Mouse (Mus musculus) frontal cortex, postnatal 25 days (tissue): Measurements from ENCODE around the gene Gpr62.
A peak's percentile ranks its signal among the peaks of the same experiment; 100 is the strongest.

Source experiments
- DNase-seq, 2 experiments: peaks; one replicate each; pipeline ENCODE4 v3.0.0; 2022; ENCODE audit warnings: low spot score in 2 of 2

Gpr62 gene

DNA sequence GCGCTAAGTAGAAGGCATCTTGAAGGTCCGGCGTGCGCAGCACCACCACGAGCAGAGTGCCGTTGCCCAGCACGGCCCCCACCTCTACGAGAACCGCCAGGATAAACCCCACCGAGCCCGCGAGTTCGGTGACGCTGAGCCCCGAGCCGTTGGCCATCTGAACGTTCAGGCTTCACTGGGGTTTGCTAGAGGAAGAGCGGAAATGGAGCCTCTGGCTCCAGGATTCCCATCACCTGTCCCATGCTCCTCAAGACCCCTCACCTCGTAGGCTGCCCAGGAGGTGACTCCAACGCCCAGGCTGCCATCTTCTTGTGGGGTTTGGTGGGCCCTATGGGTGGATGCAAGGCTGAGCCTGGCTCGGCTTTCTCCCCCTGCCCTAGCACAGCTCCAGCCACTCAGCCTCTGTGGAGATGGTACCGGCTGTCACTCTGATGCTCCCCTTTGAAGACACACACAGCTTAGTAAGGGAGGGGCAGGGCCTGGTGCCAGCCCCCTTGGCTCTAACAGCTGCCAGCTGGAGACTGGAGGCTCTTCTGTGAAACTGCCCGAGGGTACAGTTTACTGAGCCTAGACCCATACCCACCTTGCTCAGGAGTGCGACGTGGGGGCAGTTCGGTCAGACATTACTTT lies at the start of gene Gpr62:
Gene Gpr62 (minus strand): TSS at position 368 of the 630 bp plus-strand sequence.
- no peak for DNase-seq

- no peak for DNase-seq
Observed at GRCm38 (mm10) chr9:106514273-106514672, 48.5 kb upstream of the Gpr62 start, which contains the start of gene Iqcf5. Iqcf5 (plus strand) TSS chr9:106514573.

GRCm38 (mm10) chr9:106513566-106513965 lies 47.8 kb upstream of the Gpr62 start:
- no peak for DNase-seq

GRCm38 (mm10) chr9:106512729-106513450 lies 47.2 kb upstream of the Gpr62 start:
- no peak for DNase-seq

GRCm38 (mm10) chr9:106509356-106509755 lies 43.6 kb upstream of the Gpr62 start:
- DNase-seq: peak in 1 of 2 experiments; percentile 2

DNA sequence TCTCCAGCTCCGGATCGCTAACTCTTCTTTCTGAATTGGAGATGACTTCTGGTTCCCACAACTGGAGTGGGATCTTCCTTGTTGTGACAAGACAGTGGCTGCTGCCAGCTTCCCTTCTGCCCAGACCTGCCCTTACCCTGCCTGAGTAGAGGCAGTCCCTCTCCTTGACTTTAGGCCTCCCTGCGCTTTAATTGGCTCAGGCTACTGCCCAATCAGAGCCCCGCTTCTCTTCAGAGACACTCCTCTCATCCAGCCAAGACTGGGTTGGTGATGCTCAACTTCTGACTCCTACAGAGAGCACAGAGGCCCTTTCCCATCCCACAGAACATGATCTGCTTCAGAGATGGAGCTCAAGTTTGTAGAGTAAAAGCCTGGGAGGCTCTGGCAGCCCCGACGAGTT lies 38.5 kb upstream of the Gpr62 start:
- peak in 1 of 2 experiments; percentile 1 for DNase-seq

DNA sequence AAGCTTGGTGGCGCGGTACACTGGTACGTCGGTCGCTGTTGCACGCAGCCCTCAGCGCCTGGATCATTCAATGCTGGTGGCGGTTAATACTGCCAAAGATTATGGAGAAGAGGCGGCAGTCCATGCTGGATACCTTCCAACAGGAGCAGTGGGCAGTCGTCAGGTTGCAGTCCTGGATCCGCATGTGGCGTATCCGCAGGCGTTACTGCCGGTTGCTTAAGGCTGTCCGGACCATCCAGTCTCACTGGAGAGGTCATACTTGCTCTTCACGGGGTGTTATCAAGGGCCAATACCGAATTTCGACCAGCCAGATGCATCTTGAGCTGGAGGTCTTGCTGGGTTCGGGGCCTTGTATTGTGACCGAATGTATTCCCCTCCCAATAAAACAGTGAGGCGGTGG lies 36.1 kb upstream of the Gpr62 start:
- DNase-seq: no peak

DNA sequence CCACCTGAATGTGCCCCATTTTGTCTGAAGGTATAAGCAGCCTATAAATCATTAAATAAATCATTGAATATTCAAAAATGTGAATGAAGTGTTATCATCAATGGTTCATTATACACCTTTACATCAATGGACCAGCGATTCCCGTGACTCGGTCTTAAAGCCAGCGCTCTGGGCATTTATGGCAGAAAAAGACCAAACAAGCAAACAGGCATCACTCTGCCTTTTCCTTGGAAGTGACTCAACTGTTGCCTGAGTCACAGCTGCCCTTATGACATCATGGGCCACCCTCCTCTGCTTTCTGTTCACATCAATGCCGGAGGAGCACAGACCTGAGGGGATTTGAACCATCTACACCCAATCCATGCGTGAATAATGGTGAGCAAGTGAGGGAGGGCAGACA lies 33.9 kb upstream of the Gpr62 start, which contains the start of gene Iqcf1:
Gene Iqcf1 (plus strand): TSS at position 301 of the 400 bp plus-strand sequence.
- peak in 1 of 2 experiments; percentile 1 for DNase-seq

- DNase-seq: peak in 1 of 2 experiments; percentile 1
Observed at GRCm38 (mm10) chr9:106487602-106488001, 21.9 kb upstream of the Gpr62 start.

DNA sequence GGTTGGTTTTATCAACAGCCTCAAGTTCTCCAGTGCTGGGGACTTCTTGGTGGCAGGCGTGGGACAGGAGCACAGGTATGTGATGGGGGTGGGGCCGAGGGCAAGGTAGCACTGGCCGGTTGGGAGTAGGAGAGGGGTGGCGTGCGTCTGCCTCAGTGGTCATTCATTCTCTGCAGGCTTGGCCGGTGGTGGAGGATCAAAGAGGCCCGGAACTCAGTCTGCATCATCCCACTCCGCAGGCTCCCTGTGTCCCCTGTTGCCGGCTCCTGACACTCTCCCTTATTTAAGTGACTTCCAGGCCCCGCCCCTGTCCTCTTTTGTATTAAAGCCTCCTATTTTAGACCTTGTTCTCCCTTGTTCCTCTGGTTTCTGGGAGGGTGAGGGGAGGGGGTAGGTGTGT lies 19.3 kb upstream of the Gpr62 start:
- peak in 1 of 2 experiments; percentile 3 for DNase-seq

DNA sequence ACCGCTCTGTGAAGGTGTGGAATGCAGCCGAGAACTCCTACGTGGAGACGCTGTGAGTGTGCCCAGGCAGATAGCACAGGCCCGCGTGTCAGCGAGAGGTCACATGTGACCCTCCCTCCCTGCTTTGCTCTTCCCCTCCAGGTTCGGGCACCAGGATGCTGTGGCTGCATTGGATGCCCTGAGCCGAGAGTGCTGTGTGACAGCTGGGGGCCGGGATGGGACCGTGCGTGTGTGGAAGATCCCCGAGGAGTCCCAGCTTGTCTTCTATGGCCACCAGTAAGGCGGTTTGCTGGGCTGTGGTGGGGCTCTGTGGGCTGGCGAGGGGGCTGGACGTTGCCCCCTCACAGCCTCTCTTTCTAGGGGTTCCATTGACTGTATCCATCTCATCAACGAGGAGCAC lies 17.9 kb upstream of the Gpr62 start:
- DNase-seq: peak in 1 of 2 experiments; percentile 2

DNA sequence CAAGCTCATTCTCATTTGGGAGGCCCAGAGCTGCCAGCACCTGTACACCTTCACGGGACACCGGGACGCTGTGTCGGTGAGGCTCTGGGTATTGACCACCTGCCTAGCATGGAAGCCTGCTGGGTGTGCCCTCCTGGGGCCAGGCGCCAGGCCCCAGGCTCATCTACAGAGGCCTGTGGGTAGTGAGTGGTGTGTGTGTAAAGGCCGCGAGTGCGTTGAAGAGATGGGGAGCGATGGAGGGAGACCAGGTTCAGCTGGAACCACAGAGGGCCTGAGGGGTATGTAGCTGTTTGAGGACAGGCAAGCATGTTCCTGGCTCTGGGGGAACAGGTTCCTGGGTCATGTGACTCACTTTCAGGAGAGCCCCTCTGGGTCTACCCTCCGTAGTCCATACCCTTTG lies 17.4 kb upstream of the Gpr62 start:
- DNase-seq: peak in 1 of 2 experiments; percentile 2

DNA sequence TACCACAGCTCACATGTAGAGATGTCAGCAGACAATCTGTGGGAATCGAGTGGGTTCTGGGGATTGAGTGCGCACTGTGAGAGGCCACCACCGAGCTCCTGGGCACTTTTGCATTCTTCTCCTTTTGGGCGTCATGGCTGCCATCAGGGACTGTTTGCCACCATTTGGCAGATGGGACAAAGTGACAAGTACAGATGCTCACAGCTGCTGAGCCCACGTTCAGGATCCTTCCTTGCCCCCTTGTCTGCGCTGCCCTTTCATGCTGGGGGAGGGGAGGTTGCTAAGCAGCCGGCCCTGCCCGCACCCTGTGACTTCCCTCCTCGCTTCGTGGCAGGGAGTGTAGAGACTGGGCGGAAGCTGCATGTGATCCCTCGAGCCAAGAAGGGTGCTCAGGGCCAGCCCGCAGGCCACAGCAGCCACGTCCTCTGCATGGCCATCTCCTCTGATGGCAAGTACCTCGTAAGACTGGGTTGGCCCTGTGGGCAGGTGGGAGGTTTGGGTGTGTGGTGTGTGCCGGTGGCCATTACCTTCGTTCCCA lies 16.9 kb upstream of the Gpr62 start:
- DNase-seq: peak in 1 of 2 experiments; percentile 2

DNA sequence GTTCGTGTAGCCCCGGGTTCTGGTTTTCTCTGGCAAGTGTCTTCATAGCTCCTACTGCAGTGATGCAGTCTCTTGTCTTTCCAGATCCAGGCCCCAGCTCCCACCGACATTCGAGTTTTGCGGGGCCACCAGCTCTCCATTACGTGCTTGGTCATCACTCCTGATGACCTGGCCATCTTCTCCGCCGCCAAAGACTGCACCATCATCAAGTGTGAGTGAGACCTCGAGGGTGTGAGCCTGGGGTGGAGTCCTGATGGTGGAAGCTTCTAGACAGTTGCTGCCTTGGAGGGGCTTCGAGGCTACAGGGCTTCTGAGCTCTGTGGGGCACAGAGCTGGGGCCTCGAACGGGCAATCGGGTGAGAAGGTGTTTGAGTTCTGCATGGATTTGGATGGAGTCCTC lies 15.9 kb upstream of the Gpr62 start:
- peak in 1 of 2 experiments; percentile 3 for DNase-seq

DNA sequence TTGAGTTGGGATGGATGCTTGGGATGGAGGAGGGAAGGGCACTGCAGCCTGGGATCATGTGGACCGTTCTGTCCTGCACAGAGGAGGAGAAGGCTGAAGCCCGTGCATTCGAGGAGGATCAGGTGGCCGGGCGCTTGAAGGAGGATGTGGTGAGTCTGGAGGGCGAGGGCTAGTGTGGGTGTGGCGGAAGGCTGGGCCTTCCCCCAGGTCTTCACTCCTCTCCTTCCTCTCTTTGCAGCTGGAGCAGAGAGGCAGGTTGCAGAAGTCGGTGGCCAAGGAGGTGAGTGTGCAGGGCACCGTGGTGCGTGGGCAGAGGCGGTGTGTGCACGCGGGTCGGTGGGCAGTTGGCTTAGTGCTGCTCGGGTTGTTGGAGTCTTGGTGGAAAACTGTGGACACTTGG lies 15.3 kb upstream of the Gpr62 start:
- peak in 1 of 2 experiments; percentile 2 for DNase-seq

GRCm38 (mm10) chr9:106480541-106480940 lies 14.8 kb upstream of the Gpr62 start:
- peak in 1 of 2 experiments; percentile 3 for DNase-seq

DNA sequence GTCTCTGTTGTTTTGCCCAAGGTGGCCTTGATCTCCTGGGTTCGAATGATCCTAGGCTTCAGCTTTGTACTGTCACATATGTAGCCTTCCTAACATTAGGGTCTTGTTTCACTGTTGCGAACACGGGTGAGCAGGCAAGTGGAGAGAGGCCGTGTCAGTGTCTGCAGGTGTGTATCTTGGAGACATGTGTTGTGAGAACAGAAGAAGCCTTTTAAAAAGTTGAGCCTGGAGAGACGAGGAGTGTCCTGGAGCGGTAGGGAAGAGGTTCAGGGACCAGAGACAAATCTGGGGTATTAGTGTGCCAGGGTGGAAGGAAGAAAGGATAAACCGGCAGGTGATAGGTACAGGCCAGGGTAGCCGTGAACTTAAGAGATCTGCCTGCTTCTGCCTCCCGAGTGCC lies 12.4 kb upstream of the Gpr62 start:
- peak in 1 of 2 experiments; percentile 4 for DNase-seq

DNA sequence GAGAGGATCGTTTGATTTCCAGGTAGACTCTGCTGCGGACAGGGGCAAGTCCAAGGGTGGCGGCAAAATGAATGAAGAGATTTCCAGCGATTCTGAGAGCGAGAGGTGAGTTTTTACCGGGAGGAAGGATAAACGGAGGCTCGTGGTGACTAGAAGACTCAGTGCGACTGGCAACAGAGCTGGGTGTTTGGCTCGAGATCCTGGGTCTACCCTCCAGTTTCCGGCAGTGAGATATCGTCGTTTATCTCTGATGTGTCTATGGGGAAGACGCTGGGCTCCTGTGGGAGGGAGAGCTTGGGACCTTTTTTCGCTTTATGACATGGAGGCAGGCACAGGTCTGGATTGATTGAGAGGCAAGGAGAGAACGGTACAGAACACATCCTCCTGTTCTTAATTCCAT lies 11.9 kb upstream of the Gpr62 start:
- DNase-seq: no peak

GRCm38 (mm10) chr9:106476924-106477484 lies 11.3 kb upstream of the Gpr62 start, which contains the start of gene Parp3:
Parp3 (minus strand) TSS chr9:106476949.
- peak; percentile 97 to 98 for DNase-seq

DNA sequence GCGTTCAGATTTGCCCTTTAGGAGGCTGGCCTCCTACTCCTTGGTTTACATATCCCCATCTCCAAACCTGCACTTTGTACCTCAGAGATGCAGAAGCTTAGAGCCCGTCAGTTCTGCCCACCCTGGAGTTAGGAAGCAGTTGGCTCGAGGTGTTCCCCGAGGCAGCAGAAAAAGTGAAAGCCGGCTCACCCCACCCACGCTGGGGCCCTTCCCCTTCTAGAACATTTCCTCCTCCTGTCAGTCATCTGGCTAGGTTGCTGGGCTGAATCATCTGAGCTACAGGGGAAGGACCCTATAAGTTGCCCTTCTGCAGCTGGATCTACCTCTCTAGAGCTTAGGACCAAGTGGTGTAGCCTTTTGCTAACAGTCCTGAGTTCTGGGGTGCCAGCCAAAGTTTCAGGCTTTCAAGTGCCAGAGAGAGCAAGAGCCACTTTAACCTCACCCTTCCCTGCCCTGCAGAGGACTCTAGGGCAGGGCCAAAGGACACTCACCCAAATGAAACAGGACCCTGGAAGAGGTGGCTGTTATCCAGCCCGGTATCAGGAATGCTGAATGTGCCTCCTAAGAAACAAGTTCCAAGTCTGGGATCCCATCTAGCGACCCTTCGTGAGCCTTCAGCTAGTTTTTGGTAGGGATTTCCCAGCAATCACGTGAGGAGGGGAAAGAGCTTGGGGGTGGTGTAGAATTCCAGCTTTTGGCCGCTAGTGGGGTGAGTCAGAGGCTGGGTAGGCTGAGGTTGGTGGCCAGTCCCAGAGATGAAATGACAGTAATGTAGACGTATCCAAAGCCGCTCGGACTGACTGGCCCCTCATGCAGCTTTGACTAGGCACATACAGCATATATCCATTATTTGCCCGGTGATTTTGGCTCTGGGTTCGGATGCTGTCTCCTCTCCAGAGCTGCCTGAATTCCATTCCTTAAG lies 10.5 kb upstream of the Gpr62 start:
- DNase-seq: peak; percentile 9 to 23

GRCm38 (mm10) chr9:106475663-106476001 lies 9.9 kb upstream of the Gpr62 start, which contains the start of gene Rrp9:
Rrp9 (plus strand) TSS chr9:106475963.
- no peak for DNase-seq
